Mouse (Mus musculus) CH12.LX (cell line): ENCODE data around the gene Pou5f1. TPM values are rescaled to one million over a fixed set of nuclear protein-coding genes. Genes with fewer than 3 reads are reported as not detected.
"Not testable (repeated sequence)": the region's sequence is repeated elsewhere in the genome, so short reads cannot be mapped to it uniquely, and the experiment has no call there.

Experiments
- DNase-seq: peaks from one replicate; pipeline ENCODE4 v3.0.0-alpha.2; 2013; ENCODE audit errors: extremely low read depth
- H3K27ac ChIP-seq: 2 replicates; pipeline ENCODE4 v1.5.1; 2012; ENCODE audit warnings: low read depth, mild to moderate bottlenecking, control low read depth, moderate library complexity; ENCODE audit not compliant: insufficient read depth
- H3K27me3 ChIP-seq: replicated peaks from 2 replicates; pipeline ENCODE3; 2012; ENCODE audit warnings: inconsistent platforms
- H3K36me3 ChIP-seq, 2 experiments: replicated peaks in 1 of 2; 2 replicates each; pipeline versions ENCODE3 to v1.6.1; 2012; ENCODE audit warnings: inconsistent platforms in 1 of 2, low read length in 1 of 2, mild to moderate bottlenecking in 1 of 2, mixed read lengths in 1 of 2, moderate library complexity in 1 of 2; ENCODE audit not compliant: control insufficient read depth in 1 of 2, insufficient read depth in 1 of 2
- H3K4me1 ChIP-seq, 2 experiments: 2 replicates each; pipeline ENCODE4 v1.6.1; 2012; ENCODE audit warnings: inconsistent platforms in 1 of 2, moderate library complexity in 1 of 2; ENCODE audit not compliant: insufficient read depth in 2 of 2, control insufficient read depth in 1 of 2
- H3K4me2 ChIP-seq: 2 replicates; pipeline ENCODE4 v1.6.1; 2012; ENCODE audit warnings: low read depth, mild to moderate bottlenecking, control low read depth; ENCODE audit not compliant: poor library complexity, insufficient read depth, severe bottlenecking
- H3K4me3 ChIP-seq, 3 experiments: fragments of 150-350 bp in 1 of 3; sonication (generic) in 1 of 3; replicated peaks in 1 of 3; 2 replicates each; pipeline versions ENCODE3 to v1.5.1; 2011 to 2012; ENCODE audit warnings: low read depth in 2 of 3, low read length in 2 of 3, mild to moderate bottlenecking in 2 of 3, moderate library complexity in 2 of 3, control low read depth in 1 of 3, improper control_type of control experiment in 1 of 3, inconsistent platforms in 1 of 3, mixed read lengths in 1 of 3; ENCODE audit not compliant: poor library complexity in 1 of 3
- H3K79me2 ChIP-seq: replicated peaks from 2 replicates; pipeline ENCODE4 v1.6.1; 2012; ENCODE audit warnings: mild to moderate bottlenecking, moderate library complexity; ENCODE audit not compliant: control insufficient read depth, poor library complexity, insufficient read depth, severe bottlenecking; ENCODE audit errors: extremely low read depth
- H3K9ac ChIP-seq: 2 replicates; pipeline ENCODE4 v1.6.1; 2012; ENCODE audit warnings: low read depth, mild to moderate bottlenecking, control low read depth, moderate library complexity; ENCODE audit not compliant: insufficient read depth
- H3K9me3 ChIP-seq: replicated peaks from 2 replicates; pipeline ENCODE3; 2012; ENCODE audit warnings: low read length, inconsistent platforms, mixed read lengths
- CHD2 ChIP-seq: IDR thresholded peaks from 2 replicates; pipeline ENCODE4 v1.6.1; 2011; ENCODE audit warnings: low read length, improper control_type of control experiment
- CTCF ChIP-seq, 2 experiments: IDR thresholded peaks in 1 of 2; conservative IDR thresholded peaks in 1 of 2; 2 replicates each; pipeline ENCODE4 v1.5.1; 2011 to 2012; ENCODE audit warnings: low read depth in 2 of 2, low read length in 2 of 2, improper control_type of control experiment in 1 of 2, inconsistent platforms in 1 of 2, mild to moderate bottlenecking in 1 of 2, moderate library complexity in 1 of 2
- ELF1 ChIP-seq: IDR thresholded peaks from 2 replicates; pipeline ENCODE4 v1.6.1; 2014; ENCODE audit warnings: low read depth, mild to moderate bottlenecking, inconsistent platforms, low read length, improper control_type of control experiment
- EP300 ChIP-seq: IDR thresholded peaks from 2 replicates; pipeline ENCODE4 v1.6.1; 2011; ENCODE audit warnings: low read length, improper control_type of control experiment
- HCFC1 ChIP-seq: IDR thresholded peaks from 2 replicates; pipeline ENCODE4 v1.6.1; 2012; ENCODE audit warnings: low read depth, mild to moderate bottlenecking, inconsistent platforms, low read length, improper control_type of control experiment
- JUN ChIP-seq: IDR thresholded peaks from 2 replicates; pipeline ENCODE4 v1.6.1; 2011; ENCODE audit warnings: low read depth, mild to moderate bottlenecking, low read length, improper control_type of control experiment, moderate library complexity; ENCODE audit not compliant: insufficient read depth
- KAT2A ChIP-seq: IDR thresholded peaks from 2 replicates; pipeline ENCODE4 v1.6.1; 2012; ENCODE audit warnings: low read length, improper control_type of control experiment, inconsistent platforms; ENCODE audit not compliant: insufficient replicate concordance
- MAX ChIP-seq: IDR thresholded peaks from 2 replicates; pipeline ENCODE4 v1.6.1; 2011; ENCODE audit warnings: low read length, improper control_type of control experiment
- MAZ ChIP-seq: IDR thresholded peaks from 2 replicates; pipeline ENCODE4 v1.6.1; 2012; ENCODE audit warnings: low read depth, mild to moderate bottlenecking, inconsistent platforms, low read length, improper control_type of control experiment, moderate library complexity
- MYC ChIP-seq: IDR thresholded peaks from 2 replicates; pipeline ENCODE4 v1.6.1; 2011; ENCODE audit warnings: low read depth, mild to moderate bottlenecking, improper control_type of control experiment, low read length
- NRF1 ChIP-seq: IDR thresholded peaks from 2 replicates; pipeline ENCODE4 v1.6.1; 2014; ENCODE audit warnings: low read depth, mild to moderate bottlenecking, inconsistent platforms, low read length, improper control_type of control experiment, moderate library complexity
- POLR2A ChIP-seq: IDR thresholded peaks from 2 replicates; pipeline ENCODE4 v1.6.1; 2011; ENCODE audit warnings: low read depth, mild to moderate bottlenecking, improper control_type of control experiment, low read length
- POLR2AphosphoS2 ChIP-seq: IDR thresholded peaks from 2 replicates; pipeline ENCODE4 v1.6.1; 2011; ENCODE audit warnings: low read depth, low read length, improper control_type of control experiment
- RAD21 ChIP-seq: IDR thresholded peaks from 2 replicates; pipeline ENCODE4 v1.6.1; 2011; ENCODE audit warnings: low read depth, mild to moderate bottlenecking, low read length, improper control_type of control experiment, moderate library complexity
- SIN3A ChIP-seq: IDR thresholded peaks from 2 replicates; pipeline ENCODE4 v1.6.1; 2012; ENCODE audit warnings: low read length, improper control_type of control experiment, inconsistent platforms
- SMC3 ChIP-seq: IDR thresholded peaks from 2 replicates; pipeline ENCODE4 v1.6.1; 2011; ENCODE audit warnings: low read depth, low read length, improper control_type of control experiment
- UBTF ChIP-seq: IDR thresholded peaks from 2 replicates; pipeline ENCODE4 v1.6.1; 2012; ENCODE audit warnings: low read depth, mild to moderate bottlenecking, inconsistent platforms, low read length, improper control_type of control experiment, moderate library complexity
- USF1 ChIP-seq: IDR thresholded peaks from 2 replicates; pipeline ENCODE4 v1.6.1; 2014; ENCODE audit warnings: low read depth, mild to moderate bottlenecking, inconsistent platforms, low read length, improper control_type of control experiment
- USF2 ChIP-seq: conservative IDR thresholded peaks from 2 replicates; pipeline ENCODE4 v1.6.1; 2011; ENCODE audit warnings: low read depth, low read length, improper control_type of control experiment
- ZKSCAN1 ChIP-seq: IDR thresholded peaks from 2 replicates; pipeline ENCODE4 v1.6.1; 2012; ENCODE audit warnings: low read depth, inconsistent platforms, low read length, improper control_type of control experiment, borderline replicate concordance
- ZMIZ1 ChIP-seq: IDR thresholded peaks from 2 replicates; pipeline ENCODE4 v1.6.1; 2012; ENCODE audit warnings: low read depth, mild to moderate bottlenecking, inconsistent platforms, low read length, improper control_type of control experiment
- ZNF384 ChIP-seq: IDR thresholded peaks from 2 replicates; pipeline ENCODE4 v1.6.1; 2012; ENCODE audit warnings: low read depth, low read length, improper control_type of control experiment, inconsistent platforms
- dilution Hi-C: fragments of 300-500 bp; cut with MboI; formaldehyde crosslinking; loops from 2 replicates; pipeline ENCODE4 v1.14.3; 2020; ENCODE audit warnings: low sequenced_read_pairs; ENCODE audit not compliant: extremely low pct_unique_long_range_greater_than_20kb, extremely low pct_ligation_motif_present
- in situ Hi-C: fragments of 300-500 bp; cut with MboI; formaldehyde crosslinking; loops from 3 replicates; pipeline ENCODE4 v1.14.3; 2019; ENCODE audit warnings: low sequenced_read_pairs, low pct_ligation_motif_present, low pct_unique_long_range_greater_than_20kb, mixed read lengths
- polyA plus RNA-seq: library from polyadenylated mRNA; unstranded; fragments of >175 nt; gene quantifications from 2 replicates; pipeline ENCODE4 v1.2.1, GENCODE M21; 2012; ENCODE audit warnings: low read depth; ENCODE audit not compliant: insufficient read length
- total RNA-seq, 2 experiments: library from RNA; depleted of rRNA; stranded (reverse); fragments of 300-350 nt in 1 of 2; fragments of >200 nt in 1 of 2; gene quantifications; 2 replicates each; pipeline ENCODE4 v1.2.3; 2012 to 2014

The Pou5f1 gene
- total and polyA plus RNA-seq, 3 experiments, result 0.13 TPM; not detected in 2

DNA sequence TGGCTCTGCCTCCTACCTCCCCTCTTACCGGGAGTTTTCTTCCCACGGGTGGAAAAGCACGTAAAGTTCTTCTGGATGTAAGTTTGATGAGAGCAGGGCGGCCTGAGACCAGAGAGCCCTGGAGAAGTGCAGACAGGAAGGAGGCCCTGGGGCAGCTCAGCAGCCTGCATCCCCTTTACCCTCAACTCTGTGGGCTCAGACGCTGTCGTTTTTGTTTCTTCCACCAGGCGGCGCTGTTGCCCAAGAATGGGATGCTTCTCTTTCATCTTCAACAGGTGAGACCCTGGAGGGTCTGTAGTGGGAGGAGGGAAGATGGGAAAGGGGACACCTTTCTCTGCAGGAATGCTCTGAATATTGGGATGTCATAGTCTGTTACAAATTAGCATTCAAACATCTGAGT is 40.2 kb upstream of the Pou5f1 start:
- H3K4me3 ChIP-seq, dilution Hi-C loops, H3K27ac ChIP-seq, H3K79me2 ChIP-seq, H3K36me3 ChIP-seq, H3K4me2 ChIP-seq, H3K9ac ChIP-seq, DNase-seq, H3K27me3 ChIP-seq, H3K9me3 ChIP-seq, H3K4me1 ChIP-seq: not testable (repeated sequence)
- peak; percentile 12 for TF ChIP-seq RAD21
- peak; percentile 49 to 51 for TF ChIP-seq CTCF (conservative IDR thresholded peaks at IDR 0.05 in 1 of 2, IDR thresholded peaks at IDR 0.05 in 1 of 2; ENCODE audit: low read depth in 2 of 2, low read length in 2 of 2)
- peak; percentile 26 for TF ChIP-seq SMC3
- in situ Hi-C loops, result loop anchor here (25.0 kb wide), 1 partner anchor 1478 kb away; no protein-coding TSS in a partner anchor

- not testable (repeated sequence) for DNase-seq
Measured at GRCm38 (mm10) chr17:35468936-35469335, 36.9 kb upstream of the Pou5f1 start.

DNA sequence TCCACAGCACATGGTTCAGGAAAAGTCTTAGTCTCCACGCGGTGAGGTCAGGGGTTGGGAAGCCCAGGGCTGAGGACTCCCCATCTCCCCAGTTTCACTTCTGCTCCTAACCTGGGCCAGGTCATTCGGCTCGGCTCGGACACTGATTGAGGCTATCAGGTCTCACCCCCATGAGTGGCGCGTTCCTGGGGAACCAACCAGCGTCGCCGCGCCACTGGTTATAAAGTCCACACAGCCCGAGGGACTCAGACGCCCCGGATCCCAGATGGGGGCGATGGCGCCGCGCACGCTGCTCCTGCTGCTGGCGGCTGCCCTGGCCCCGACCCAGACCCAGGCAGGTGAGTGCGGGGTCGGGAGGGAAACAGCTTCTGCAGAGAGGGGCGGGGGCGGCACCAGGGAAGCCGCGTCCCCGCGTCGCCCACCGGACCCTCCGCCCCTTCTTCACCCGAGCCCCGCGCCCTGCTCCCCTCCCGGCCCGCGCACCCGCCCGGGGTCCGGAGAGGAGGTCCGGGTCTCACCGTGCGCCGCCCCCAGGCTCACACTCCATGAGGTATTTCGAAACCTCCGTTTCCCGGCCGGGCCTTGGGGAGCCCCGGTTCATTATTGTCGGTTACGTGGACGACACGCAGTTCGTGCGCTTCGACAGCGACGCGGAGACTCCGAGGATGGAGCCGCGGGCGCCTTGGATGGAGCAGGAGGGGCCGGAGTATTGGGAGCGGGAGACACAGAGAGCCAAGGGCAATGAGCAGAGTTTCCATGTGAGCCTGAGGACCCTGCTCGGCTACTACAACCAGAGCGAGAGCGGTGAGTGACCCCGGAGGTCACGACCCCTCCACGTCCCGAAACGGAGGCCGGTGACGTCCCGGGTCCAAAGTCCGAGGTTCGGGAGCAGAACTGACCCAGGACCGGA is 35.7 kb upstream of the Pou5f1 start, which contains the start of gene H2-Q10:
H2-Q10 (plus strand) TSS at position 248 of the 910 bp plus-strand sequence.
- Histone ChIP-seq H3K4me3 (peak within 1 kb of the TSS in 2 of 3 experiments; percentile 33 to 45), H3K4me2 (peak within 1 kb of the TSS; percentile 34), H3K4me1 (peaks cover 2 to 4% of the 10 kb centered on the region in 2 experiments; a peak in 3 of 4 replicates), H3K9me3 (no peaks in the 10 kb centered on the region), H3K9ac (no peak within 1 kb of the TSS), H3K36me3 (no peaks in the 10 kb centered on the region), H3K79me2 (no peaks in the 10 kb centered on the region), H3K27ac (no peak within 1 kb of the TSS), H3K27me3 (peaks cover 7% of the 10 kb centered on the region)
- no peak for DNase-seq
- in situ Hi-C loops, result loop anchor here (25.0 kb wide), 1 partner anchor 1483 kb away; no protein-coding TSS in a partner anchor
- dilution Hi-C loops, result no loop called here
- no peak for TF ChIP-seq CHD2
- TF ChIP-seq MAZ, result no peak
- no peak for TF ChIP-seq ZKSCAN1
- TF ChIP-seq UBTF, result no peak
- no peak for TF ChIP-seq JUN
- TF ChIP-seq ZNF384, result no peak
- no peak for TF ChIP-seq USF1
- TF ChIP-seq NRF1, result no peak
- TF ChIP-seq POLR2AphosphoS2, result no peak
- TF ChIP-seq HCFC1, result no peak
- TF ChIP-seq SIN3A, result no peak
- no peak for TF ChIP-seq ZMIZ1
- TF ChIP-seq MAX, result no peak
- no peak for TF ChIP-seq POLR2A
- TF ChIP-seq KAT2A, result no peak
- no peak for TF ChIP-seq USF2
- no peak for TF ChIP-seq EP300
- no peak for TF ChIP-seq MYC
- TF ChIP-seq ELF1, result no peak

More at GRCm38 (mm10) chr17:35468936-35469335, 36.9 kb upstream of the Pou5f1 start:
- H3K36me3 ChIP-seq, H3K4me3 ChIP-seq, H3K4me1 ChIP-seq, H3K79me2 ChIP-seq, H3K9me3 ChIP-seq, H3K27me3 ChIP-seq, dilution Hi-C loops, H3K4me2 ChIP-seq, H3K27ac ChIP-seq, H3K9ac ChIP-seq: not testable (repeated sequence)
- in situ Hi-C loops, result loop anchor here (25.0 kb wide), 1 partner anchor 1482 kb away; no protein-coding TSS in a partner anchor
